Mouse (Mus musculus) megakaryocyte, embryonic 14.5 days (primary cell): ENCODE measurements around the gene Snap91.

Experiments
- FLI1 ChIP-seq: IDR thresholded peaks from 2 replicates; pipeline ENCODE4 v1.6.1; 2012; ENCODE audit warnings: low read length, inconsistent platforms, mixed read lengths
- GATA1 ChIP-seq: IDR thresholded peaks from 3 replicates; pipeline ENCODE4 v1.6.1; 2012; ENCODE audit warnings: mixed read lengths, low read length, inconsistent platforms, borderline replicate concordance

GRCm38 (mm10) chr9:86810213-86810612, 70.2 kb downstream of the Snap91 start:
- TF ChIP-seq GATA1 = no peak
- no peak for TF ChIP-seq FLI1
